Mouse (Mus musculus): Measurements from ENCODE around the gene Lce3b.

The Lce3b gene

DNA sequence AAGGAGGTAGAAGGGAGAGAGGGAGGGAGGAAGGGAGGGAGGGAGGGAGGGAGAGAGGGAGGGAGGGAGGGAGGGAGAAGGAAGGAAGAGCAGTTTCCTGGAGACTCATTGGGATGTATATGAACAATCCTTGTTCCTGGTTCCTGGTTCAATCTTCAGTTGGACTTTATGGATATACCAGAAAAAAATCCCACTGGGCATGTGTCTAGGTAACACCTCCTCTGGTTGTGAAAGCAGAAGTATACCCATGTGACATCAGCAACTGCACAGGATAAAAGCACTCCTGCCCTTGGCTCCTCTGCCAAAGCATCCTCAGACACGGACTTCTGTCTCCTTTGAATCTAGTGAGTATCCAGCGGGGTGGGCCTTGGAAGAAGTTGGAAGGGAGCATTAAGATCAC lies at the start of gene Lce3b:
Lce3b (plus strand) TSS at position 301 of the 400 bp plus-strand sequence.
- DNase-seq (ENCODE audit: extremely low read depth, low read depth, low spot score): no peak

GRCm38 (mm10) chr3:92894063-92894462 lies 38.7 kb upstream of the Lce3b start:
- peak; percentile 90 for DNase-seq (ENCODE audit: extremely low read depth, low read depth, low spot score)

DNA sequence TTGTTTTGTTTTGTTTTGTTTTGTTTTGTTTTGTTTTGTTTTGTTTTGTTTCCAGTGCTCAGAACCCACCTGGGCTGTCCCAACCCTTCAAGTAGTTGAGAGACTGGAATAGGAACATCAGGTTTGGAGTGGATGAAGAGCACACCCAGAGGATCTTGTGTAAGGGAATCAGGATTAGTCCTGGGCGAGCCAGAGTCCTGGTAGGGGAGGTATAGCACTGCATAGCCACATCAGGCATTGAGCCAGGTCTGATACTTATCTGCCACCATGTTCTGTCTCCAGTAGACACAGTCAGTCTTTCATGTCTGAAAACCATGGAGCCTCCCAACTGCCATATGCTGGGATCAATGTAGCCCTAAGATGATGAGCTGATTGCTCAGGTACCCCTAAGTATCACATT lies 38.3 kb upstream of the Lce3b start:
- peak; percentile 58 for DNase-seq (ENCODE audit: extremely low read depth, low read depth, low spot score)

DNA sequence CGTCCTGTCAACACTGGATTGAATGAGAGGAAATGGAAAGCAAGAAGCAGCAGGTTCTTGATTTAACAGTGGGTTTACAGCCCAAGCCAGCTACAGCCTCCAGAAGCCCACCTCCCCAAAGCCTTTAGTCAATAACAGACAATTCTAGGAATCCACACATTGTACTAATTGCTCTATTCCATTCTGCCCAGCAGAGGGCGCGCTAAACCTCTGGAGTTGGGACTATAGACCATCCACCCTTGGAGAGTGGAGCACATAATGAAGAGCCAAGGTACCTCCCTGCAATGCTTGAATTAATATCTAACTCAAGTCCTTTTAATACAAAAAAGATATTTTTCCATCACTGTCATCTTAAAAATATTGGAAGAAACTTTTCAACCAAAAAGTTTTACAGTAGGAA lies 29.8 kb upstream of the Lce3b start:
- no peak for DNase-seq (ENCODE audit: extremely low read depth, low read depth, low spot score)

DNA sequence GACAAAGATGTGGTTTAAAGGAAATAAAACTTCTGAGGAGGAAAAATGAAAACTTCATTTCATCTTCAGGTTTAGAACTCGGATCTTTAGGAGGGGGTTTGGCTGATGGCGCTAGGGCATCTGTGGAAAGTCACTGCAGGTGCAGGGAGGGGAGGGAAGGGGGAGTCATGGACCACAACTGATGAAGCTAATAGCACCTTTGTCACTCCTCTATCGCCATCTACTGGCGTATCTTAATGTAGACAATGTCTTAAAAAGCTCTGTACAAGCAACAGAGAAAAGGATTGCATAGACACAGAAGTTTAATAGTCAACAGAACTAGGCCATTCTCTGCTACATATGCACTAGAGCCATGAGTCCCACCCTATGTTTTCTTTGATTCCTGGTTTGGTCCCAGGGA lies 29.1 kb upstream of the Lce3b start:
- no peak for DNase-seq (ENCODE audit: extremely low read depth, low read depth, low spot score)

GRCm38 (mm10) chr3:92905182-92905581 lies 27.6 kb upstream of the Lce3b start:
- no peak for DNase-seq (ENCODE audit: extremely low read depth, low read depth, low spot score)

DNA sequence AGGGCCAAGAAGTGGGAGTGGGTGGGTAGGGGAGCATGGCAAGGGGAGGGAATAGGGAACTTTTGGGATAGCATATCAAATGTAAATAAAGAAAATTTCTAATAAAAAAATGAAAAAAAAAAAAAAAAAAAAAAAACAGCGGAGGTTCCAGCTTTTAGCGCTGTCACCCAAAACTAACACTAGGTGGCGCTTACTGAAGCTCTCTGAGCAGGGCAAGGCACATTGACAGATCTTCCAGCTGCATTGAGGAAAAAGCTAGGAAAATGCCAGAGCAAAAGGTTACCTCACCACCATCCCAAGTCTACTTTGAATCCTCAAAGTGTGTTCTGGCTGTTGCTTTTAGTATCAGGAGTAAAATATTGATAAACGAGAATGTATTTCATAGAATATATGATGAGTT lies 25.2 kb upstream of the Lce3b start:
- DNase-seq (ENCODE audit: extremely low read depth, low read depth, low spot score): no peak

DNA sequence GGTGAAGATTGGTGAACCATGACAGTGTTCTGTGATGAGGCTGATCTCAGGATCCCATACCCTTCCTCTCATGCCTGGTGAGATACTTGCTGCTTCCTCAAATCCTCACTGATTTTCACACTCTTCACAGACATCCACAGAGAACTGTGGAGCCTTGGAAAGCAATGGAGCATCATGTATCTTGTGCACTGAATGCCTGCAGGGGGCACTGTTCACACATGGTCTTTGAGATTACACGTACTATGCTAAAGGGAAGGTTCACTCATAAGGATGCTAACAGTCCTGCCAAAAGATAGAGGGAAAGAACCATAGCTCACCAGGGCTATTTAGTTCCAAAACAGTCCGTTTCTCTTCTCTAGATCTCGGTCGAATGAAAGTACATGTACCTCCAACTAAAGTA lies 12.4 kb upstream of the Lce3b start:
- no peak for DNase-seq (ENCODE audit: extremely low read depth, low read depth, low spot score)

- no peak for DNase-seq (ENCODE audit: extremely low read depth, low read depth, low spot score)
These were observed 6.6 kb upstream of the Lce3b start, which contains the start of gene Lce3a for GRCm38 (mm10) chr3:92926130-92926529. Gene Lce3a (minus strand): TSS chr3:92926230.

DNA sequence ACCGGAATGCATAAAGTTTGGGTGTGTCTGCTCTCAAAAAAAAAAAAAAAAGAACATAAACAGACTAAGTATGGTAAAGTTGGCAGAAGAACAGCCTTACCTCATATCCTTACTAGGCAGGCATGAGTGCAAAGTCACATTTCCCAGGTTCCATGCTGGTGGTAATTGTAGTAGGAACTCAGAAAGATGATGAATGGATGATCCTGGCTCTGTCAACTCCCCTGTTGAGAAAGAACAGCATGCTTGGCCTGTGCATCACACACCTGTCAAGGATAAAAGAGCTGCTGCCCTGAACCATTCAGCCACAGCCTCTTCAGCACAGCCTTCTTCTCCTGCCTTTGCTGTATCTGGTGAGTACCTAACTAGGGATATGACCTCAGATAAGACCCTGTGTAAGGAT lies 11.4 kb downstream of the Lce3b start, which contains the start of gene Lce3c:
Lce3c (plus strand) TSS at position 301 of the 400 bp plus-strand sequence.
- no peak for DNase-seq (ENCODE audit: extremely low read depth, low read depth, low spot score)

DNA sequence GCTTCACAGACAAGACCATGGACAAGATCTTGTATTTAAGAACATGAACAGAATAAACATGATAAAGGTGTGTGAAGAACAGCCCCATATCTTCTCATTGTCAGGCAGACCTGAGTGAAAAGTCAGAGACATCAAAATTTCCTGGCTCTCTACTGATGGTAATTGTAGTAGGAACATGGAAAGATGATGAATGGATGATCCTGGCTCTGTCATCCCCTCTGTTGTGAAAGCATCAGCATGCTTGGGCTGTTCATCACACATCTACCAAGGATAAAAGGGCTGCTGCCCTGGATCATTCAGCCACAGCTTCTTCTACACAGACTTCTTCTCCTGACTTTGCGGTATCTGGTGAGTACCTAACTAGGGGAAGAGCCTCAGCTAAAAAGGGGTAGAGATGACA lies 24.3 kb downstream of the Lce3b start, which contains the start of gene Lce3d:
Lce3d (plus strand) TSS at position 301 of the 400 bp plus-strand sequence.
- DNase-seq (ENCODE audit: extremely low read depth, low read depth, low spot score): no peak

GRCm38 (mm10) chr3:92966761-92967160 lies 34.0 kb downstream of the Lce3b start, which contains the start of gene Lce3e:
Gene Lce3e (plus strand): TSS chr3:92967061.
- DNase-seq (ENCODE audit: extremely low read depth, low read depth, low spot score): no peak

- no peak for DNase-seq (ENCODE audit: extremely low read depth, low read depth, low spot score)
These were observed 45.7 kb downstream of the Lce3b start for GRCm38 (mm10) chr3:92978484-92978883.
